In the genomic region with DNA sequence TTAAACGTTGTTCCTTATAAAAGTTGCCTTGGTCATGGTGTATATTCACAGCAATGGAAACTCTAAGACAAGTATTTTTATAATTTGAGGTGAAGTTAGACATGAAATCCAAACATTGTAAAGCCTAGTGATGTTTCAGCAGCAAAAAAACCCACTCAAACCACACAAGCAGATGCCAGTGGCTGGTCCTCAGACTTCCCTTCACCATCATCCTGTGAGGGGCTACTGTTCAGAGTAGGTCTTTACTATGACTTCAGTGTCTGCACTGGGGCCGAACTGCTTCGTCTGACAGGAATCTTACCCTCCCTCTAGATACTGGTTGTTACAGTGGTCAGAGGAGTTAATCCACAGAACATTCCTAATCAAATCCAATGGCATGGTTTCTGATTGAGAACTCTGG, we compare ENCODE assay signal across 28 mouse cellular contexts. TPM values are rescaled to one million over a fixed set of nuclear protein-coding genes. Genes with fewer than 3 reads are reported as not detected.
"Had no signal": no experiment of that assay in that cellular context is flagged by ENCODE, and none has a peak within 500 bp of the region (broad histone marks: within the 10 kb centered on the region; RNA-seq: fewer than 3 reads in every experiment).

No protein-coding gene starts in this region.

- H3K4me2 ChIP-seq: embryonic facial prominence, embryonic 12.5 days; embryonic facial prominence, embryonic 13.5 days; embryonic facial prominence, embryonic 15.5 days; forebrain, embryonic 12.5 days; forebrain, embryonic 13.5 days; forebrain, embryonic 15.5 days had no signal

- DNase-seq: cerebellum, adult 2 months; cerebellum, adult 8-10 months; cerebellum, adult 9-10 months; cerebellum, adult 9-11 months; cerebellum, postnatal 10 days; cerebellum, postnatal 14 days; cerebellum, postnatal 25 days; cerebellum, postnatal 36 days; embryo, embryonic 11 days; forebrain, postnatal 0 days; gastrocnemius, adult 2 months; gastrocnemius, postnatal 10 days; gastrocnemius, postnatal 14 days; gastrocnemius, postnatal 25 days; gastrocnemius, postnatal 36 days; heart, adult 18-20 months had no signal

- H3K9me3 ChIP-seq: embryonic facial prominence, embryonic 10.5 days; embryonic facial prominence, embryonic 12.5 days; embryonic facial prominence, embryonic 13.5 days; embryonic facial prominence, embryonic 15.5 days; forebrain, embryonic 10.5 days; forebrain, embryonic 12.5 days; forebrain, embryonic 13.5 days; forebrain, embryonic 15.5 days had no signal

- H3K36me3 ChIP-seq: embryonic facial prominence, embryonic 10.5 days; embryonic facial prominence, embryonic 12.5 days; forebrain, embryonic 10.5 days; forebrain, embryonic 12.5 days; forebrain, embryonic 15.5 days had no signal

- H3K4me1 ChIP-seq: embryonic facial prominence, embryonic 12.5 days; embryonic facial prominence, embryonic 13.5 days; embryonic facial prominence, embryonic 15.5 days; forebrain, embryonic 12.5 days; forebrain, embryonic 13.5 days; forebrain, embryonic 15.5 days had no signal

- H3K9ac ChIP-seq: embryonic facial prominence, embryonic 12.5 days; embryonic facial prominence, embryonic 13.5 days; embryonic facial prominence, embryonic 15.5 days; forebrain, embryonic 12.5 days; forebrain, embryonic 13.5 days; forebrain, embryonic 15.5 days; forebrain, postnatal 0 days had no signal

- H3K4me3 ChIP-seq: embryonic facial prominence, embryonic 10.5 days; embryonic facial prominence, embryonic 12.5 days; embryonic facial prominence, embryonic 13.5 days; embryonic facial prominence, embryonic 15.5 days; erythroblast, embryonic 14.5 days; forebrain, embryonic 10.5 days; forebrain, embryonic 12.5 days; forebrain, embryonic 13.5 days; forebrain, embryonic 15.5 days; gastrocnemius, adult 2 months; heart, adult 2 months had no signal

- H3K27ac ChIP-seq: embryonic facial prominence, embryonic 10.5 days; embryonic facial prominence, embryonic 12.5 days; embryonic facial prominence, embryonic 13.5 days; embryonic facial prominence, embryonic 15.5 days; forebrain, embryonic 10.5 days; forebrain, embryonic 12.5 days; forebrain, embryonic 13.5 days; forebrain, embryonic 15.5 days; gastrocnemius, adult 2 months; heart, adult 2 months had no signal

- H3K27me3 ChIP-seq: embryonic facial prominence, embryonic 12.5 days; embryonic facial prominence, embryonic 13.5 days; embryonic facial prominence, embryonic 15.5 days; forebrain, embryonic 12.5 days; forebrain, embryonic 13.5 days; forebrain, embryonic 15.5 days had no signal

- ATAC-seq: forebrain, embryonic 13.5 days; forebrain, embryonic 14.5 days; forebrain, embryonic 15.5 days; forebrain, embryonic 16.5 days; forebrain, postnatal 0 days had no signal

RNA-seq across cellular contexts. Expression of a gene that starts 19.9 kb away (rescaled TPM):
- polyA plus RNA-seq: erythroblast, embryonic 14.5 days had no signal
